Mouse (Mus musculus) heart, embryonic 15.5 days (tissue): ENCODE measurements around the gene Apoa4. TPM values are rescaled to one million over a fixed set of nuclear protein-coding genes. Genes with fewer than 3 reads are reported as not detected.

Experiments used
- ATAC-seq: fragments of 200-750 bp; cut with Nextera tagmentation; replicated peaks from 2 replicates; pipeline ENCODE4 v1.8.0; 2017; ENCODE audit warnings: low read depth, moderate TSS enrichment; ENCODE audit not compliant: insufficient number of reproducible peaks, insufficient read depth, low FRiP score
- H3K27ac ChIP-seq: fragments of 300-500 bp; sonication (generic); 2 replicates; pipeline ENCODE4 v1.5.1; 2015; ENCODE audit warnings: mild to moderate bottlenecking, inconsistent platforms
- H3K27me3 ChIP-seq: fragments of 300-500 bp; sonication (generic); 2 replicates; pipeline ENCODE4 v1.6.1; 2015; ENCODE audit warnings: inconsistent platforms
- H3K36me3 ChIP-seq: fragments of 300-500 bp; sonication (generic); 2 replicates; pipeline ENCODE4 v1.6.1; 2015; ENCODE audit warnings: mild to moderate bottlenecking, inconsistent platforms
- H3K4me1 ChIP-seq: fragments of 300-500 bp; sonication (generic); replicated peaks from 2 replicates; pipeline ENCODE4 v1.6.1; 2015; ENCODE audit warnings: inconsistent platforms
- H3K4me2 ChIP-seq: fragments of 300-500 bp; sonication (generic); 2 replicates; pipeline ENCODE4 v1.6.1; 2015; ENCODE audit warnings: inconsistent platforms, mild to moderate bottlenecking, moderate library complexity
- H3K4me3 ChIP-seq: fragments of 300-500 bp; sonication (generic); 2 replicates; pipeline ENCODE4 v1.5.1; 2015; ENCODE audit warnings: mild to moderate bottlenecking, inconsistent platforms
- H3K9ac ChIP-seq: fragments of 300-500 bp; sonication (generic); 2 replicates; pipeline ENCODE4 v1.6.1; 2015; ENCODE audit warnings: mild to moderate bottlenecking, inconsistent platforms
- H3K9me3 ChIP-seq: fragments of 300-500 bp; sonication (generic); replicated peaks from 2 replicates; pipeline ENCODE4 v1.6.1; 2016; ENCODE audit warnings: inconsistent platforms
- WGBS: fragments of 180-500 bp; shearing (Covaris S2); methylation state at CpG from one replicate; pipeline ENCODE4 v1.1.7; 2015; ENCODE audit warnings: mixed read lengths; 5-methylcytosine and 5-hydroxymethylcytosine counted together
- polyA plus RNA-seq: library from polyadenylated mRNA; unstranded; fragments of >200 nt; fragmentation: Nextera tagmentation; extraction: Ambion mirVana; gene quantifications from 2 replicates; pipeline ENCODE4 v1.2.1, GENCODE M21; 2015

The Apoa4 gene
- polyA plus RNA-seq, 1 experiment from 2014 or later, result 0.13 TPM

GRCm38 (mm10) chr9:46256658-46257385 is 16.3 kb downstream of the Apoa4 start:
- WGBS, result 76% methylated on average over 10 of the region's 10 CpGs
- Histone ChIP-seq H3K27me3 (no peaks in the 10 kb centered on the region), H3K4me2 (no peak overlapping the region), H3K27ac (0 out of 2 replicates have a peak overlapping the region, but pooled peaks have one; percentile 5), H3K4me3 (no peak overlapping the region), H3K9ac (no peak overlapping the region), H3K4me1 (no peaks in the 10 kb centered on the region), H3K36me3 (no peaks in the 10 kb centered on the region), H3K9me3 (no peaks in the 10 kb centered on the region)
- no peak for ATAC-seq

GRCm38 (mm10) chr9:46257546-46257945 is 17.1 kb downstream of the Apoa4 start:
- ATAC-seq, result peak; percentile 67; the same call in 1 of the 2 replicates
- Histone ChIP-seq H3K27ac (peak overlapping the region; percentile 51; the same call in 1 of the 2 replicates), H3K4me2 (no peak overlapping the region), H3K4me3 (no peak overlapping the region), H3K9ac (no peak overlapping the region), H3K4me1 (no peaks in the 10 kb centered on the region), H3K9me3 (no peaks in the 10 kb centered on the region), H3K27me3 (no peaks in the 10 kb centered on the region), H3K36me3 (no peaks in the 10 kb centered on the region)
- WGBS, result 66% methylated on average over 3 of the region's 3 CpGs

- Histone ChIP-seq H3K36me3 (no peaks in the 10 kb centered on the region), H3K4me1 (no peaks in the 10 kb centered on the region), H3K27ac (no peak overlapping the region), H3K4me3 (no peak overlapping the region), H3K9me3 (no peaks in the 10 kb centered on the region), H3K9ac (no peak overlapping the region), H3K27me3 (no peaks in the 10 kb centered on the region), H3K4me2 (no peak overlapping the region)
- ATAC-seq, result no peak
- 80% methylated on average over 6 of the region's 6 CpGs for whole genome bisulfite sequencing
These were observed 18.6 kb downstream of the Apoa4 start for GRCm38 (mm10) chr9:46259111-46259510.

- WGBS, result 72% methylated on average over 7 of the region's 7 CpGs
- Histone ChIP-seq H3K9ac (no peak overlapping the region), H3K4me1 (no peaks in the 10 kb centered on the region), H3K9me3 (no peaks in the 10 kb centered on the region), H3K36me3 (no peaks in the 10 kb centered on the region), H3K27me3 (no peaks in the 10 kb centered on the region), H3K4me3 (no peak overlapping the region), H3K4me2 (no peak overlapping the region), H3K27ac (no peak overlapping the region)
- ATAC-seq, result no peak
These were observed 20.6 kb downstream of the Apoa4 start for GRCm38 (mm10) chr9:46261131-46261530.

GRCm38 (mm10) chr9:46268343-46268873 is 27.9 kb downstream of the Apoa4 start, which contains the start of gene Apoa5:
TSS of gene Apoa5 (plus strand) at chr9:46268633.
- ATAC-seq, result no peak
- peaks cover 4% of the 10 kb centered on the region for H3K4me1 ChIP-seq
- H3K4me2 ChIP-seq, result no peak within 1 kb of the TSS
- H3K4me3 ChIP-seq, result no peak within 1 kb of the TSS
- 39% methylated on average over 7 of the region's 7 CpGs for WGBS
- no peaks in the 10 kb centered on the region for H3K36me3 ChIP-seq
- no peaks in the 10 kb centered on the region for H3K9me3 ChIP-seq
- no peak within 1 kb of the TSS for H3K9ac ChIP-seq
- H3K27ac ChIP-seq, result no peak within 1 kb of the TSS
- peaks cover 30% of the 10 kb centered on the region for H3K27me3 ChIP-seq

GRCm38 (mm10) chr9:46269125-46269524 is 28.6 kb downstream of the Apoa4 start:
- no peaks in the 10 kb centered on the region for H3K36me3 ChIP-seq
- no peak overlapping the region for H3K27ac ChIP-seq
- H3K9me3 ChIP-seq, result no peaks in the 10 kb centered on the region
- peaks cover 11% of the 10 kb centered on the region for H3K4me1 ChIP-seq
- no peak overlapping the region for H3K4me2 ChIP-seq
- WGBS, result 79% methylated on average over 5 of the region's 5 CpGs
- no peak overlapping the region for H3K9ac ChIP-seq
- H3K27me3 ChIP-seq, result peaks cover 30% of the 10 kb centered on the region
- no peak for ATAC-seq
- H3K4me3 ChIP-seq, result no peak overlapping the region

GRCm38 (mm10) chr9:46270782-46271181 is 30.3 kb downstream of the Apoa4 start:
- ATAC-seq, result no peak
- Histone ChIP-seq H3K4me3 (no peak overlapping the region), H3K4me2 (no peak overlapping the region), H3K27me3 (peaks cover 30% of the 10 kb centered on the region), H3K27ac (no peak overlapping the region), H3K9ac (no peak overlapping the region), H3K4me1 (peaks cover 13% of the 10 kb centered on the region), H3K36me3 (peaks cover 13% of the 10 kb centered on the region), H3K9me3 (no peaks in the 10 kb centered on the region)
- 84% methylated on average over 4 of the region's 4 CpGs for WGBS

- Histone ChIP-seq H3K4me1 (peaks cover 13% of the 10 kb centered on the region), H3K27me3 (peaks cover 30% of the 10 kb centered on the region), H3K4me3 (0 out of 2 replicates have a peak overlapping the region, but pooled peaks have one; percentile 97), H3K9me3 (no peaks in the 10 kb centered on the region), H3K4me2 (peak overlapping the region; percentile 89; the same call in 1 of the 2 replicates), H3K27ac (peak overlapping the region; percentile 72), H3K9ac (no peak overlapping the region), H3K36me3 (peaks cover 25% of the 10 kb centered on the region)
- peak; percentile 48; the same call in 1 of the 2 replicates for ATAC-seq
- WGBS, result 64% methylated on average over 9 of the region's 9 CpGs
These were observed 31.6 kb downstream of the Apoa4 start for GRCm38 (mm10) chr9:46272070-46272469.

GRCm38 (mm10) chr9:46272677-46273454 is 32.4 kb downstream of the Apoa4 start, which contains the start of gene Zpr1:
TSS of gene Zpr1 (plus strand) at chr9:46273064.
- H3K9me3 ChIP-seq, result no peaks in the 10 kb centered on the region
- peak within 1 kb of the TSS; percentile 67 for H3K9ac ChIP-seq
- peaks cover 29% of the 10 kb centered on the region for H3K27me3 ChIP-seq
- H3K4me3 ChIP-seq, result peak within 1 kb of the TSS; percentile 97
- 6% methylated on average over 37 of the region's 45 CpGs for WGBS
- H3K27ac ChIP-seq, result peak within 1 kb of the TSS; percentile 72
- peak within 1 kb of the TSS; percentile 89 for H3K4me2 ChIP-seq
- ATAC-seq, result peak; percentile 92
- H3K4me1 ChIP-seq, result peaks cover 13% of the 10 kb centered on the region
- H3K36me3 ChIP-seq, result peaks cover 33% of the 10 kb centered on the region

- WGBS, result 61% methylated on average over 9 of the region's 9 CpGs
- no peak overlapping the region for H3K9ac ChIP-seq
These were observed 34.0 kb downstream of the Apoa4 start for GRCm38 (mm10) chr9:46274494-46274893.

More at GRCm38 (mm10) chr9:46274494-46274893, 34.0 kb downstream of the Apoa4 start:
- Histone ChIP-seq H3K4me1 (peaks cover 13% of the 10 kb centered on the region), H3K9me3 (no peaks in the 10 kb centered on the region), H3K27ac (no peak overlapping the region), H3K27me3 (peaks cover 14% of the 10 kb centered on the region), H3K4me3 (0 out of 2 replicates have a peak overlapping the region, but pooled peaks have one; percentile 97), H3K36me3 (peaks cover 45% of the 10 kb centered on the region), H3K4me2 (0 out of 2 replicates have a peak overlapping the region, but pooled peaks have one; percentile 89)
- no peak for ATAC-seq
